Mouse (Mus musculus) frontal cortex, adult 2 months (tissue): ENCODE measurements around the gene Iffo2. TPM values are rescaled to one million over a fixed set of nuclear protein-coding genes. Genes with fewer than 3 reads are reported as not detected.

Experiments
- DNase-seq, 2 experiments: peaks; one replicate each; pipeline ENCODE4 v3.0.0; 2022; ENCODE audit warnings: low spot score in 1 of 2; ENCODE audit errors: extremely low spot score in 1 of 2
- polyA plus RNA-seq: library from polyadenylated mRNA; depleted of rRNA; stranded (reverse); fragments of >200 nt; gene quantifications from 2 replicates; pipeline ENCODE4 v1.2.3, GENCODE M21; 2012

Gene Iffo2
- polyA plus RNA-seq, 1 experiment: 10.1 TPM

GRCm38 (mm10) chr4:139526475-139526874 is 3.9 kb upstream of the Iffo2 start:
- DNase-seq: peak; percentile 4 to 35

- no peak for DNase-seq
Measured at GRCm38 (mm10) chr4:139532081-139532480, 1.7 kb downstream of the Iffo2 start.

- no peak for DNase-seq
Measured at GRCm38 (mm10) chr4:139535127-139535695, 4.9 kb downstream of the Iffo2 start.

- no peak for DNase-seq
Measured at GRCm38 (mm10) chr4:139535719-139536118, 5.4 kb downstream of the Iffo2 start.

- DNase-seq: no peak
Measured at GRCm38 (mm10) chr4:139536706-139537105, 6.4 kb downstream of the Iffo2 start.

GRCm38 (mm10) chr4:139540784-139541183 is 10.4 kb downstream of the Iffo2 start:
- DNase-seq: no peak

- DNase-seq: no peak
Measured at GRCm38 (mm10) chr4:139545791-139546190, 15.4 kb downstream of the Iffo2 start.

- no peak for DNase-seq
Measured at GRCm38 (mm10) chr4:139549448-139549847, 19.1 kb downstream of the Iffo2 start.

- DNase-seq: no peak
Measured at GRCm38 (mm10) chr4:139555235-139555634, 24.9 kb downstream of the Iffo2 start.

- DNase-seq: no peak
Measured at GRCm38 (mm10) chr4:139555951-139556350, 25.6 kb downstream of the Iffo2 start.

GRCm38 (mm10) chr4:139568361-139568760 is 38.0 kb downstream of the Iffo2 start:
- DNase-seq: no peak

GRCm38 (mm10) chr4:139570756-139571155 is 40.4 kb downstream of the Iffo2 start:
- DNase-seq: no peak

GRCm38 (mm10) chr4:139572928-139573512 is 42.7 kb downstream of the Iffo2 start:
- DNase-seq: no peak

GRCm38 (mm10) chr4:139574156-139574798 is 43.9 kb downstream of the Iffo2 start:
- peak; percentile 96 to 99 for DNase-seq

- peak in 1 of 2 experiments; percentile 62 for DNase-seq
Measured at GRCm38 (mm10) chr4:139574799-139575672, 44.7 kb downstream of the Iffo2 start.

- no peak for DNase-seq
Measured at GRCm38 (mm10) chr4:139575673-139576003, 45.3 kb downstream of the Iffo2 start.

GRCm38 (mm10) chr4:139576251-139576880 is 46.0 kb downstream of the Iffo2 start:
- no peak for DNase-seq

GRCm38 (mm10) chr4:139577006-139577405 is 46.7 kb downstream of the Iffo2 start:
- no peak for DNase-seq

GRCm38 (mm10) chr4:139578389-139578788 is 48.0 kb downstream of the Iffo2 start:
- no peak for DNase-seq

GRCm38 (mm10) chr4:139579003-139579402 is 48.7 kb downstream of the Iffo2 start:
- no peak for DNase-seq

- no peak for DNase-seq
Measured at GRCm38 (mm10) chr4:139579466-139579865, 49.1 kb downstream of the Iffo2 start.
